Mouse (Mus musculus) R1 (cell line): ENCODE data around the gene Hist2h3c1.
"Not testable (repeated sequence)": the region's sequence is repeated elsewhere in the genome, so short reads cannot be mapped to it uniquely, and the experiment has no call there.

ENCODE experiments used
- DNase-seq: peaks from one replicate; pipeline ENCODE4 v3.0.0-alpha.2; 2018; ENCODE audit warnings: low read depth, low spot score

Gene Hist2h3c1

GRCm38 (mm10) chr3:96234914-96235313 lies 11.6 kb upstream of the Hist2h3c1 start:
- DNase-seq: no peak

DNA sequence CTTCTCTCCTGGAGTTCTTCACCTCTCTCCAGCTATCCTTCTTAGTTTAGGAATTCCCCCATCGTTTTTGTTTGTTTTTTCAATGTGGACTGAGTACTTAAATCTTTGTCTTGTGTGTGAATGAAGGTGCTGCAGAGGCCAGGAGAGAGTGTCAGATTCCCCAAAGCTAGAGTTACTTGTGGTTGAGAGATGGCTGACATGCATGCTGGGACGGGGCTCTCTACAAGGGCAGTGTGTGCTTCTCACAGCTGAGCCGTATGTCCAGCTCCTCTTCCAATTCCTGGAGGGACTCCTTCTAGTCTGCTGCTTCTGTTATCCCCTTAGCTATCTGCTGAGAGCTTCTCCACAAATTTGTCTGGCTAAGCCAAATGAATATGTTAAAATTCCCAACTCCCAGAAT lies 10.6 kb upstream of the Hist2h3c1 start:
- DNase-seq: no peak

DNA sequence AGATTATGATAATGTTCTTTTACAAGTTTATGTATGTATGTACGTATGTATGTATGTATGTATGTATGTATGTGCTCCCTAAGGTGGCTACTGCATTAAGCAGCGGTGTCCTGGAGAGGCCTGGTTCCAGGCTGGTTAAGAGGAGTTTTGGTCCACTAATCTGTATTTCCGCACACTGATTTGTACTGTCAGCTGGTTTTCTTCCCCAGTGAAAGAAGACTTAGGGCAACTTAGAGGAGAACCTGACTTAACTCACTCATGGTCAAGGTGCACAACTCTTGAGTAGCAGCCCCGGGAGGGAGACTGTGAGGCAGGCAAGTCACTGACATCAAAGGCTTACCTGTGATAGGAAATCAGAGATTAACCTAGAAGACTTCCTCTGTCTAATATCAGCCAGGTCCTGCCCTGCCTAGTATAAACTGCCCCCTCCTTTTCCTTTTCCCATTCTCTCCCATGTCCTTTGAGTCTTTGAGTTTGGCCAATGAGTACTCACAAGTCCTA lies 9.6 kb upstream of the Hist2h3c1 start:
- no peak for DNase-seq

GRCm38 (mm10) chr3:96237335-96237903 lies 9.1 kb upstream of the Hist2h3c1 start:
- peak; percentile 45 for DNase-seq

GRCm38 (mm10) chr3:96237904-96238511 lies 8.5 kb upstream of the Hist2h3c1 start:
- DNase-seq: peak; percentile 70

- not testable (repeated sequence) for DNase-seq
Observed at GRCm38 (mm10) chr3:96238954-96239793, 7.3 kb upstream of the Hist2h3c1 start, which contains the start of gene Hist2h3c2. Hist2h3c2 (minus strand) TSS chr3:96239127.

DNA sequence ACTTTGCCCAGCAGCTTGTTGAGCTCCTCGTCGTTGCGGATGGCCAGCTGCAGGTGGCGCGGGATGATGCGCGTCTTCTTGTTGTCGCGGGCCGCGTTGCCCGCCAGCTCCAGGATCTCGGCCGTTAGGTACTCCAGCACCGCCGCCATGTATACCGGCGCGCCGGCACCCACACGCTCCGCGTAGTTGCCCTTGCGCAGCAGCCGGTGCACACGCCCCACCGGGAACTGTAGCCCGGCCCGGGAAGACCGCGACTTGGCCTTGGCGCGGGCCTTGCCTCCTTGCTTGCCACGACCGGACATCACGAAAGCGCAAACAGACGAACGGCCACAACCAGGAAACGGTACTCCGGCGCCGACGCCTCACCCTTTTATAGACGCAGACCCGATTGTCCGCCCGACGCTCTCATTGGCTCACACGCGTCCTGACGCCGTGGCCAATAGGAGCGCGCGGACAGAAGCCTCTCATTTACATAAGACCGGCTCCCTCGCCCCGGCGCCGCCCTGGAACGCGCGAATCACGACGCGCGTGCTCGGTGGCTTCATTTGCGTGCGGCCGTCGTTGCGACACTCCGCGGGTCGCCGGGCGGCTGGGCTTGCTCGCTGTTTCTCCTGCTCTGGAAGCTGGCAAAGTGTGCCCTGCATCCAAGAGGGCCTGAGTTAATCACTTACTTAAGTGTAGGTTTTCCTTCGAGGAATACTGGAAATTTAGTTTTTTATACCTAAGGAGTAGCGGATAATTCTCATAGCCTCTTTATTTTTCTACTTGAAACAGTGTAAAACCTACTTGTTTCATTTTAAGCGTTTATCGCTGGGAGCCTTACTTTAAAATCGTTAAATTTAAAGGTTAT lies 6.3 kb upstream of the Hist2h3c1 start, which contains the start of gene Hist2h2aa2:
TSS of gene Hist2h2aa2 (minus strand) at position 328 of the 850 bp plus-strand sequence.
- DNase-seq: peak; percentile 50

GRCm38 (mm10) chr3:96240799-96241197 lies 5.7 kb upstream of the Hist2h3c1 start:
- DNase-seq: no peak

GRCm38 (mm10) chr3:96243921-96244572 lies 2.4 kb upstream of the Hist2h3c1 start:
- DNase-seq: no peak

DNA sequence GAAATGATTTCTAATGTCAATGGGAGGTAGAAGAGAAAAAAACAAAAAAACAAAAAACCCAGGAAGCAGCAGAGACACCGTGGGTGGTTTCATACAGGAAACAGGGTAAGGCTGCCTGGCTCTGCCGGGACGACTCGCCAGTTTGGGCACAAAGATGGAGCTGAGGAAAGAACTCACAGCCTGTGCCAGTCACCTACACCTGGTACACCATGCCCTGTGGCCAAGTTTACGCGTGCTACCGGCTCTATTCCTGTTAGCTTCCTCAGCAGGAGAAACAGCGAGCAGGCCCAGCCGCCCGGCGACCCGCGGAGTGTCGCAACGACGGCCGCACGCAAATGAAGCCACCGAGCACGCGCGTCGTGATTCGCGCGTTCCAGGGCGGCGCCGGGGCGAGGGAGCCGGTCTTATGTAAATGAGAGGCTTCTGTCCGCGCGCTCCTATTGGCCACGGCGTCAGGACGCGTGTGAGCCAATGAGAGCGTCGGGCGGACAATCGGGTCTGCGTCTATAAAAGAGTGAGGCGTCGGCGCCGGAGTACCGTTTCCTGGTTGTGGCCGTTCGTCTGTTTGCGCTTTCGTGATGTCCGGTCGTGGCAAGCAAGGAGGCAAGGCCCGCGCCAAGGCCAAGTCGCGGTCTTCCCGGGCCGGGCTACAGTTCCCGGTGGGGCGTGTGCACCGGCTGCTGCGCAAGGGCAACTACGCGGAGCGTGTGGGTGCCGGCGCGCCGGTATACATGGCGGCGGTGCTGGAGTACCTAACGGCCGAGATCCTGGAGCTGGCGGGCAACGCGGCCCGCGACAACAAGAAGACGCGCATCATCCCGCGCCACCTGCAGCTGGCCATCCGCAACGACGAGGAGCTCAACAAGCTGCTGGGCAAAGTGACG lies 1.2 kb upstream of the Hist2h3c1 start, which contains the start of gene Hist2h2aa1:
TSS of gene Hist2h2aa1 (plus strand) at position 495 of the 884 bp plus-strand sequence.
- DNase-seq: peak; percentile 73

- DNase-seq: not testable (repeated sequence)
Observed at GRCm38 (mm10) chr3:96246018-96246417, 467 bp upstream of the Hist2h3c1 start.

DNA sequence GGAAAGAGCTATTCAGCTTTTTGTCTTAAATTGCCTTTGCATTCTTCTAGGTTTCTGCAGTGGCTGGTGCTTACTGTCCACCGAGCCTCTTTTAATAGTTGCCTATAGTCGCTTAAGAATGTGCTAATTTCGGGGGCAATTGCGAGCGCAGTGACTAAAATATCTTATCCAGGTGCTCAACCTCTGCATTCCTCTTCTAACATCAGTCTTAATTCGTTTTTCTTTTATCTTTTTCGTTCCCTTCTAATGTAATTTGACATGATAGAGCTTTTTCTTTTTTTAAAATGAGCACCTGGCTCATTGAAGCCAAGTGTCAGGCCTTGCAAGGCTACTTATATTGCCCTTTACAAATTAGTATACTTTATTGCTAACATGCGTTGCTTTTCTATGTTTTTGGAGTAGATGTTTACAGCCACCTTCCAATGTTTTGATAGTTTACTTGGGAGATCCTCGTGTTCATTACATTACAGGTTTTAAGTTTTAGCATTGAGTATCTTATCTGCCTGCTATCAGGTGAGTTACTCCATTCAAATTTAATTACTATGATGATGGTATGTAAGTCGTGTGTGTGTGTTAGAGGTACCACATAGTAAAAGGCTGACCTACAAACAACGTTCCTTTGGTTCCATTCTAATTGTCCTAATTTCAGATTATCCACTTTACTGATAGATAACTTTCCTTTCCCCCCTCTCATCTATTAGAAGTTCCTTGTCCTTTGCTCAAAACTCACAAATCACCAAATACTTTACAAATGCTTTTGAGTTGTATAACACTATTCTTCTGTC lies 1.1 kb downstream of the Hist2h3c1 start:
- DNase-seq: peak; percentile 62

- no peak for DNase-seq
Observed at GRCm38 (mm10) chr3:96248141-96249033, 1.9 kb downstream of the Hist2h3c1 start.

DNA sequence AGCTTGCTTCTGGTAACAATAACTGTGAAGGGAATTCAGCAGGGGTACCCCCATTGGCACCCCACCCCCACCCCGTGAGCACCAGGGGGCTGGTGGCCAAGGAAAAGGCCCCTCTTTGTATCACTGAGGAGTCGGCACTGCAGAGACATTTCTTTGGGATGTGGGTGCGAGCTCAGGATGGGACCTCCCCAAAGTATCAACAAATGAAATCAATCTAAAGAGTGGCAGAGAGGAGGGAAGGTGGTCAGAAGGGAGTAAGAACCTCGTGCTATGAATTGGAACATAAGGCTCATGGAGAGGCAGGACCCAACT lies 2.5 kb downstream of the Hist2h3c1 start:
- no peak for DNase-seq

DNA sequence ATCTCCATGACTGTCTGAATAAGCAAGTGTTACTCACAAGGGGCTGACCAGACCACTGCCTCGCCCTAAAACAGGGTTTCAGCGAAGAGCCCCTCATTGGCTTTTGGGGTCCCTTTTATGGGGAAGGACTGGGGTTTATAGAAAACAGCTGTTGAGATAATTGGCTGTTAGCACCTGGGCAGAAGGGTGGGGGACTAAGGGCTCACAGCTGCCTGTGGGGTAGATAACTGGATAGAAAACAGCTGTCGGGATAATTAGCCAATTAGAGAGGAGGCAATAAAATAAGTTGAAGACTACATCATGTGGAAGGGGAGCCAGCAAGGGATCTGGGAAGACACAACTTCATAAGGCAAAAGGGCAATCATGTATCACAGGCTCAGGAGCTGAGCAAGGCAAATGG lies 4.4 kb downstream of the Hist2h3c1 start:
- no peak for DNase-seq

- no peak for DNase-seq
Observed at GRCm38 (mm10) chr3:96251787-96252186, 5.3 kb downstream of the Hist2h3c1 start.

DNA sequence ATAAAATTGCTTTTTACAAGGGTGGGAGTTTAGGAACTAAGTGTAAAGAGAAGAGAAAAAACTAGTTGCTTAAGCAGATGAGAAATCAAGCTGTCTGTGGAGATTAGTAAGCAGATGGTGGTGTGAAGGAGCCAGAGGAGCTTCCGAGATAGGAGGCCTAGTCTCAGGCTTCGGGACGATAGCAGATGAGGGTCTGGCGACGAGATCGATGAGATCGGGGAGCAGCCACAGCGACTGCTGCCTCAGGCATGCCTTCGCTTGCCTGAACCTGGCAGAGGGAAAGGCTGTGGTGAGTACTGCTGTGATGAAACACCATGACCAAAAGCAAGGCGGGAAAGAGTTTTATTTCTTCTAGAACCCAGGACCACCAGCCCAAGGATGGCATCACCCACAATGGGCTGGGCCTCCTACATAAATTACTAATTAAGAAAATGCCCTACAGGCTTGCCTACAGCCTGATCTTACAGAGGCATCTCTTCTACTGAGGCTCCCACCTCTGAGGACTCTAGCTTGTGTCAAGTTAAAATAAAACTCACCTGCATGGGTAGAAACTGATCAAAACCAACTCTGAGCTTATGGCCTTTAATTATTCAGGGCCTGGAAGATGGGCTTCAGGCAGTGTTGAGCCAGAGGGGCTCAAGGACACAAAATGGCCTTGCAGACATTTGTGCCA lies 8.3 kb downstream of the Hist2h3c1 start:
- peak; percentile 79 for DNase-seq
